Mouse (Mus musculus): Measurements from ENCODE around the gene Ttn. TPM values are rescaled to one million over a fixed set of nuclear protein-coding genes. Genes with fewer than 3 reads are reported as not detected.

Ttn gene
- polyA plus RNA-seq, 1 experiment from 2014 or later, result 0.91 TPM

DNA sequence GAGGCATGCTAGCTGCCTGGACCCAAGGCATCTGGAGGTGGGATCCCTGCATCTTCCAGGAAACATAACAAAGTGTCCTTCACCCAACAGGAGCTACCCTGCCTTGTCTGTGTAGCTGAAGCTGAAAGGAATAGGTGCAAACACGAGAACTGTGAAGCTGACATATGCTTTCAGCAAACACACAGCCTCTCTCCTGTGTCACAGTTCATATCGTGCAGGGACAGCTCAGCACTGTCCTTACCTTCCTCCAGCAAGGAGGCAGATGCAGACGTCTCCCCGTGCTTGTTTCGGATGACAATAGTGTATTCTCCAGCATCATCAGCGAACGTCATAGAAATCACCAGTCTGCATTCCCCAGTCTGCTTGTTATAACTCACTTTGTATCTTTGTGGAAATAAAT lies 32.6 kb downstream of the Ttn start:
- Histone ChIP-seq H3K4me1 (ENCODE audit: control insufficient read depth, insufficient read depth, low read length) (no peaks in the 10 kb centered on the region), H3K9ac (replicated peaks; ENCODE audit: low read length) (no peak overlapping the region), H3K9me3 (ENCODE audit: control insufficient read depth, low read length) (no peaks in the 10 kb centered on the region), H3K4me3 (replicated peaks; ENCODE audit: low read depth, low read length) (no peak overlapping the region), H3K36me3 (ENCODE audit: control insufficient read depth, insufficient read depth, low read length) (no peaks in the 10 kb centered on the region), H3K27me3 (ENCODE audit: control insufficient read depth, insufficient read depth, low read length) (no peaks in the 10 kb centered on the region), H3K4me2 (ENCODE audit: low read length) (no peak overlapping the region), H3K27ac (replicated peaks; ENCODE audit: low read depth, low read length) (no peak overlapping the region)
- no peak for DNase-seq
- no peak for ATAC-seq (ENCODE audit: low FRiP score, low TSS enrichment)
- WGBS, result 79% methylated on average over 7 of the region's 7 CpGs

DNA sequence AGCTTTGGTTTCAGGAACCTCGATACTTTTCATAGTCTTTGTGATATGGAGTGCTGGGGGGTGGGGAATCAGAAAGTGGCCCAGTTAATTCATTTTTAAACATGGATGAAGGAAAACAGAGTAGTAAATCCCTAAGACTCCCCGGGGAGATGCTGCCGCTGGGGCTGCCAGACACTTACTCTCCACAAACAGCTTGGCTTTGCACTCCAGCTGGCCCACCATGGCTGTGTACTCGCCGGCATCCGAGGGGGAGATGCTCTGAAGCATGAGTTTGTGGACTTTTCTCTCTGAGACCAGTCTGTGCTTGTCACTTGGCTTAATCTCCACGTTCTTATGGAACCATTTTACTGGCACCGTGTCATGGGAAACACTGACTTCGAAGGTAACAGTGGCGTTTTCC lies 43.8 kb downstream of the Ttn start:
- 0 out of 2 replicates have a peak, but pooled peaks cover 2% of the 10 kb centered on the region for H3K9me3 ChIP-seq (ENCODE audit: control insufficient read depth, low read length)
- no peak overlapping the region for H3K4me2 ChIP-seq (ENCODE audit: low read length)
- no peaks in the 10 kb centered on the region for H3K4me1 ChIP-seq (ENCODE audit: control insufficient read depth, insufficient read depth, low read length)
- H3K4me3 ChIP-seq (replicated peaks; ENCODE audit: low read depth, low read length), result no peak overlapping the region
- no peak overlapping the region for H3K9ac ChIP-seq (replicated peaks; ENCODE audit: low read length)
- H3K27me3 ChIP-seq (ENCODE audit: control insufficient read depth, insufficient read depth, low read length), result no peaks in the 10 kb centered on the region
- WGBS, result 63% methylated on average over 10 of the region's 10 CpGs
- no peak overlapping the region for H3K27ac ChIP-seq (replicated peaks; ENCODE audit: low read depth, low read length)
- ATAC-seq (ENCODE audit: low FRiP score, low TSS enrichment) (no peak), DNase-seq (peak; percentile 3)
- H3K36me3 ChIP-seq (ENCODE audit: control insufficient read depth, insufficient read depth, low read length), result no peaks in the 10 kb centered on the region

- Histone ChIP-seq H3K27me3 (ENCODE audit: control insufficient read depth, insufficient read depth, low read length) (no peaks in the 10 kb centered on the region), H3K36me3 (ENCODE audit: control insufficient read depth, insufficient read depth, low read length) (no peaks in the 10 kb centered on the region), H3K4me3 (replicated peaks; ENCODE audit: low read depth, low read length) (no peak overlapping the region), H3K4me2 (ENCODE audit: low read length) (no peak overlapping the region), H3K4me1 (ENCODE audit: control insufficient read depth, insufficient read depth, low read length) (no peaks in the 10 kb centered on the region), H3K9me3 (ENCODE audit: control insufficient read depth, low read length) (no peaks in the 10 kb centered on the region), H3K9ac (replicated peaks; ENCODE audit: low read length) (no peak overlapping the region), H3K27ac (replicated peaks; ENCODE audit: low read depth, low read length) (no peak overlapping the region)
- no peak for ATAC-seq (ENCODE audit: low FRiP score, low TSS enrichment)
- 2% methylated on average over 2 of the region's 2 CpGs for WGBS
- DNase-seq, result peak; percentile 90
These were observed 52.6 kb downstream of the Ttn start for GRCm38 (mm10) chr2:76929718-76930117.

DNA sequence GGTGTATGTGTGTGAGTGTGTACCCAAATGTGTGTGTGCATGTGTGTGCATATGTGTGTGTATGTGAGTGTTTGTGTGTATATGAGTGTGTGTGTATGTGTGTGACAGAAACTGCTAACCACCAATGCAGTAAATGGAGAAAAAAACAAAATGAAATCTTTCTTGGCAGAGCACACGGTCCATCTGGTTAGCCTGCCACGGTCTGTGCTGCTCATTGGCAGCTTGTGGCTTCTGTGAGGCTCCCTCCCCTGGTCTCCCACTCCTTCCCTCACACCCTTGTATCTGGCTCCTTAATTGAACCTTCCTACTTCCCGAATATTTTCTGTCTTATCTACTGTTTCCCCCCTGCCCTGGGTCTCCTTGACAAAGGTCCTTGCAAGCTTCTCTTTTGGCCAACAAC lies 53.5 kb downstream of the Ttn start:
- H3K9me3 ChIP-seq (ENCODE audit: control insufficient read depth, low read length), result no peaks in the 10 kb centered on the region
- DNase-seq, result no peak

GRCm38 (mm10) chr2:76928298-76928697 lies 54.0 kb downstream of the Ttn start:
- Histone ChIP-seq H3K4me2 (ENCODE audit: low read length) (no peak overlapping the region), H3K36me3 (ENCODE audit: control insufficient read depth, insufficient read depth, low read length) (no peaks in the 10 kb centered on the region), H3K9ac (replicated peaks; ENCODE audit: low read length) (no peak overlapping the region), H3K27ac (replicated peaks; ENCODE audit: low read depth, low read length) (no peak overlapping the region), H3K4me1 (ENCODE audit: control insufficient read depth, insufficient read depth, low read length) (no peaks in the 10 kb centered on the region), H3K9me3 (ENCODE audit: control insufficient read depth, low read length) (no peaks in the 10 kb centered on the region), H3K27me3 (ENCODE audit: control insufficient read depth, insufficient read depth, low read length) (no peaks in the 10 kb centered on the region), H3K4me3 (replicated peaks; ENCODE audit: low read depth, low read length) (no peak overlapping the region)
- no peak for DNase-seq
- WGBS, result 81% methylated on average over 7 of the region's 7 CpGs
- no peak for ATAC-seq (ENCODE audit: low FRiP score, low TSS enrichment)

More for the DNA sequence above, 53.5 kb downstream of the Ttn start:
- Histone ChIP-seq H3K4me2 (ENCODE audit: low read length) (no peak overlapping the region), H3K27ac (replicated peaks; ENCODE audit: low read depth, low read length) (no peak overlapping the region), H3K9ac (replicated peaks; ENCODE audit: low read length) (no peak overlapping the region), H3K4me1 (ENCODE audit: control insufficient read depth, insufficient read depth, low read length) (no peaks in the 10 kb centered on the region), H3K36me3 (ENCODE audit: control insufficient read depth, insufficient read depth, low read length) (no peaks in the 10 kb centered on the region), H3K4me3 (replicated peaks; ENCODE audit: low read depth, low read length) (no peak overlapping the region), H3K27me3 (ENCODE audit: control insufficient read depth, insufficient read depth, low read length) (no peaks in the 10 kb centered on the region)
- WGBS, result 80% methylated on average over 3 of the region's 3 CpGs
- ATAC-seq (ENCODE audit: low FRiP score, low TSS enrichment), result no peak

GRCm38 (mm10) chr2:76926927-76927326 lies 55.4 kb downstream of the Ttn start:
- no peaks in the 10 kb centered on the region for H3K9me3 ChIP-seq (ENCODE audit: control insufficient read depth, low read length)
- H3K36me3 ChIP-seq (ENCODE audit: control insufficient read depth, insufficient read depth, low read length), result no peaks in the 10 kb centered on the region
- H3K4me2 ChIP-seq (ENCODE audit: low read length), result no peak overlapping the region
- WGBS, result 73% methylated on average over 12 of the region's 12 CpGs
- H3K27ac ChIP-seq (replicated peaks; ENCODE audit: low read depth, low read length), result no peak overlapping the region
- H3K4me1 ChIP-seq (ENCODE audit: control insufficient read depth, insufficient read depth, low read length), result no peaks in the 10 kb centered on the region
- ATAC-seq (ENCODE audit: low FRiP score, low TSS enrichment), result no peak
- peak; percentile 20 for DNase-seq
- no peak overlapping the region for H3K9ac ChIP-seq (replicated peaks; ENCODE audit: low read length)
- H3K4me3 ChIP-seq (replicated peaks; ENCODE audit: low read depth, low read length), result no peak overlapping the region
- H3K27me3 ChIP-seq (ENCODE audit: control insufficient read depth, insufficient read depth, low read length), result no peaks in the 10 kb centered on the region

- H3K36me3 ChIP-seq (ENCODE audit: control insufficient read depth, insufficient read depth, low read length), result no peaks in the 10 kb centered on the region
- no peak overlapping the region for H3K27ac ChIP-seq (replicated peaks; ENCODE audit: low read depth, low read length)
- ATAC-seq (ENCODE audit: low FRiP score, low TSS enrichment) (no peak), DNase-seq (no peak)
- WGBS, result 95% methylated on average over 10 of the region's 10 CpGs
- no peak overlapping the region for H3K4me3 ChIP-seq (replicated peaks; ENCODE audit: low read depth, low read length)
- H3K4me2 ChIP-seq (ENCODE audit: low read length), result no peak overlapping the region
- H3K4me1 ChIP-seq (ENCODE audit: control insufficient read depth, insufficient read depth, low read length), result no peaks in the 10 kb centered on the region
- no peaks in the 10 kb centered on the region for H3K9me3 ChIP-seq (ENCODE audit: control insufficient read depth, low read length)
- no peak overlapping the region for H3K9ac ChIP-seq (replicated peaks; ENCODE audit: low read length)
- no peaks in the 10 kb centered on the region for H3K27me3 ChIP-seq (ENCODE audit: control insufficient read depth, insufficient read depth, low read length)
These were observed 67.4 kb downstream of the Ttn start for GRCm38 (mm10) chr2:76914959-76915358.

- no peaks in the 10 kb centered on the region for H3K4me1 ChIP-seq (ENCODE audit: control insufficient read depth, insufficient read depth, low read length)
- no peaks in the 10 kb centered on the region for H3K36me3 ChIP-seq (ENCODE audit: control insufficient read depth, insufficient read depth, low read length)
- no peak overlapping the region for H3K4me2 ChIP-seq (ENCODE audit: low read length)
- WGBS, result 82% methylated on average over 15 of the region's 15 CpGs
- H3K9me3 ChIP-seq (ENCODE audit: control insufficient read depth, low read length), result no peaks in the 10 kb centered on the region
- DNase-seq, result no peak
- no peaks in the 10 kb centered on the region for H3K27me3 ChIP-seq (ENCODE audit: control insufficient read depth, insufficient read depth, low read length)
- no peak for ATAC-seq (ENCODE audit: low FRiP score, low TSS enrichment)
- H3K9ac ChIP-seq (replicated peaks; ENCODE audit: low read length), result no peak overlapping the region
- no peak overlapping the region for H3K4me3 ChIP-seq (replicated peaks; ENCODE audit: low read depth, low read length)
- H3K27ac ChIP-seq (replicated peaks; ENCODE audit: low read depth, low read length), result no peak overlapping the region
These were observed 73.5 kb downstream of the Ttn start for GRCm38 (mm10) chr2:76908705-76909457.

GRCm38 (mm10) chr2:76903351-76903750 lies 79.0 kb downstream of the Ttn start:
- 93% methylated on average over 11 of the region's 11 CpGs for WGBS
- H3K4me3 ChIP-seq (replicated peaks; ENCODE audit: low read depth, low read length), result no peak overlapping the region
- DNase-seq, result no peak

More at GRCm38 (mm10) chr2:76903351-76903750, 79.0 kb downstream of the Ttn start:
- no peak overlapping the region for H3K9ac ChIP-seq (replicated peaks; ENCODE audit: low read length)
- no peaks in the 10 kb centered on the region for H3K9me3 ChIP-seq (ENCODE audit: control insufficient read depth, low read length)
- no peaks in the 10 kb centered on the region for H3K27me3 ChIP-seq (ENCODE audit: control insufficient read depth, insufficient read depth, low read length)
- no peaks in the 10 kb centered on the region for H3K4me1 ChIP-seq (ENCODE audit: control insufficient read depth, insufficient read depth, low read length)
- H3K4me2 ChIP-seq (ENCODE audit: low read length), result no peak overlapping the region
- H3K27ac ChIP-seq (replicated peaks; ENCODE audit: low read depth, low read length), result no peak overlapping the region
- H3K36me3 ChIP-seq (ENCODE audit: control insufficient read depth, insufficient read depth, low read length), result no peaks in the 10 kb centered on the region
- no peak for ATAC-seq (ENCODE audit: low FRiP score, low TSS enrichment)

Data from midbrain, embryonic 14.5 days (tissue).